Mouse (Mus musculus) MEL (cell line): Measurements from ENCODE around the gene Cry2. TPM values are rescaled to one million over a fixed set of nuclear protein-coding genes. Genes with fewer than 3 reads are reported as not detected.
A peak's percentile ranks its signal among the peaks of the same experiment; 100 is the strongest.

Source experiments
- DNase-seq: peaks from one replicate; pipeline ENCODE4 v3.0.0; 2011; ENCODE audit warnings: low read depth, low spot score
- H3K27ac ChIP-seq: 2 replicates; pipeline ENCODE4 v1.5.1; 2012; ENCODE audit warnings: low read depth, mild to moderate bottlenecking, control low read depth, low read length, moderate library complexity; ENCODE audit not compliant: control insufficient read depth
- H3K27me3 ChIP-seq, 2 experiments: fragments of 150-350 bp in 1 of 2; sonication (generic) in 1 of 2; 2 replicates each; pipeline ENCODE4 v1.6.1; 2012; ENCODE audit warnings: low read length in 2 of 2, mild to moderate bottlenecking in 2 of 2, improper control_type of control experiment in 1 of 2, moderate library complexity in 1 of 2; ENCODE audit not compliant: insufficient read depth in 2 of 2, control insufficient read depth in 1 of 2
- H3K36me3 ChIP-seq, 2 experiments: 2 replicates each; pipeline ENCODE4 v1.6.1; 2012 to 2014; ENCODE audit warnings: low read length in 2 of 2, improper control_type of control experiment in 1 of 2, inconsistent platforms in 1 of 2, mild to moderate bottlenecking in 1 of 2; ENCODE audit not compliant: insufficient read depth in 2 of 2, control insufficient read depth in 1 of 2
- H3K4me1 ChIP-seq, 2 experiments: fragments of 150-350 bp in 1 of 2; sonication (generic) in 1 of 2; 2 replicates each; pipeline ENCODE4 v1.6.1; 2012; ENCODE audit warnings: low read length in 2 of 2, improper control_type of control experiment in 1 of 2, mild to moderate bottlenecking in 1 of 2; ENCODE audit not compliant: insufficient read depth in 2 of 2, control insufficient read depth in 1 of 2
- H3K4me3 ChIP-seq, 2 experiments: fragments of 150-350 bp in 1 of 2; sonication (generic) in 1 of 2; 2 replicates each; pipeline ENCODE4 v1.5.1; 2012; ENCODE audit warnings: low read depth in 2 of 2, low read length in 2 of 2, mild to moderate bottlenecking in 2 of 2, moderate library complexity in 2 of 2, control low read depth in 1 of 2, improper control_type of control experiment in 1 of 2; ENCODE audit not compliant: control insufficient read depth in 1 of 2, insufficient read depth in 1 of 2
- H3K79me2 ChIP-seq: 2 replicates; pipeline ENCODE4 v1.6.1; 2012; ENCODE audit warnings: mild to moderate bottlenecking, low read length, moderate library complexity; ENCODE audit not compliant: control insufficient read depth, poor library complexity, insufficient read depth
- H3K9ac ChIP-seq: 2 replicates; pipeline ENCODE4 v1.6.1; 2012; ENCODE audit warnings: low read depth, mild to moderate bottlenecking, control low read depth, low read length, moderate library complexity; ENCODE audit not compliant: control insufficient read depth, poor library complexity, severe bottlenecking
- H3K9me3 ChIP-seq: fragments of 150-350 bp; sonication (generic); replicated peaks from 2 replicates; pipeline ENCODE4 v1.6.1; 2012; ENCODE audit warnings: mild to moderate bottlenecking, low read length, improper control_type of control experiment, moderate library complexity; ENCODE audit not compliant: insufficient read depth
- CHD1 ChIP-seq: IDR thresholded peaks from 2 replicates; pipeline ENCODE4 v1.6.1; 2012; ENCODE audit warnings: low read depth, mild to moderate bottlenecking, inconsistent platforms, low read length, improper control_type of control experiment
- CHD2 ChIP-seq: IDR thresholded peaks from 2 replicates; pipeline ENCODE4 v1.6.1; 2011; ENCODE audit warnings: low read length, improper control_type of control experiment
- CTCF ChIP-seq, 3 experiments: IDR thresholded peaks in 2 of 3; conservative IDR thresholded peaks in 1 of 3; 2 replicates each; pipeline ENCODE4 v1.5.1; 2011 to 2012; ENCODE audit warnings: low read length in 3 of 3, low read depth in 2 of 3, mild to moderate bottlenecking in 2 of 3, improper control_type of control experiment in 1 of 3, inconsistent platforms in 1 of 3, mixed read lengths in 1 of 3, moderate library complexity in 1 of 3; ENCODE audit not compliant: control insufficient read depth in 1 of 3, insufficient read depth in 1 of 3, poor library complexity in 1 of 3, severe bottlenecking in 1 of 3
- E2F4 ChIP-seq: IDR thresholded peaks from 2 replicates; pipeline ENCODE4 v1.6.1; 2011; ENCODE audit warnings: low read depth, low read length, improper control_type of control experiment, borderline replicate concordance
- ELF1 ChIP-seq: IDR thresholded peaks from 2 replicates; pipeline ENCODE4 v1.6.1; 2014; ENCODE audit warnings: low read depth, mild to moderate bottlenecking, inconsistent platforms, low read length, improper control_type of control experiment, moderate library complexity
- GATA1 ChIP-seq: IDR thresholded peaks from 2 replicates; pipeline ENCODE4 v1.6.1; 2011; ENCODE audit warnings: low read depth, low read length, improper control_type of control experiment
- HCFC1 ChIP-seq: IDR thresholded peaks from 2 replicates; pipeline ENCODE4 v1.6.1; 2012; ENCODE audit warnings: low read depth, mild to moderate bottlenecking, inconsistent platforms, low read length, improper control_type of control experiment, moderate library complexity
- KAT2A ChIP-seq: conservative IDR thresholded peaks from 2 replicates; pipeline ENCODE4 v1.6.1; 2012; ENCODE audit warnings: low read depth, low read length, improper control_type of control experiment, inconsistent platforms
- MAX ChIP-seq: IDR thresholded peaks from 2 replicates; pipeline ENCODE4 v1.6.1; 2011; ENCODE audit warnings: low read length, improper control_type of control experiment
- MEF2A ChIP-seq: IDR thresholded peaks from 2 replicates; pipeline ENCODE4 v1.6.1; 2014; ENCODE audit warnings: low read depth, mild to moderate bottlenecking, inconsistent platforms, low read length, improper control_type of control experiment; ENCODE audit not compliant: poor library complexity, insufficient replicate concordance, severe bottlenecking; ENCODE audit errors: extremely low read depth
- MXI1 ChIP-seq: IDR thresholded peaks from 2 replicates; pipeline ENCODE4 v1.6.1; 2011; ENCODE audit warnings: mild to moderate bottlenecking, low read depth, low read length, improper control_type of control experiment
- MYC ChIP-seq: IDR thresholded peaks from 2 replicates; pipeline ENCODE4 v1.6.1; 2011; ENCODE audit warnings: low read depth, mild to moderate bottlenecking, low read length, improper control_type of control experiment, moderate library complexity
- NRF1 ChIP-seq: IDR thresholded peaks from 2 replicates; pipeline ENCODE4 v1.6.1; 2014; ENCODE audit warnings: low read depth, mild to moderate bottlenecking, inconsistent platforms, low read length, improper control_type of control experiment, moderate library complexity; ENCODE audit not compliant: poor library complexity, insufficient read depth, severe bottlenecking
- POLR2A ChIP-seq, 2 experiments: IDR thresholded peaks; 2 replicates each; pipeline ENCODE4 v1.6.1; 2011 to 2012; ENCODE audit warnings: low read length in 2 of 2, mild to moderate bottlenecking in 2 of 2, control low read depth in 1 of 2, improper control_type of control experiment in 1 of 2, low read depth in 1 of 2, moderate library complexity in 1 of 2; ENCODE audit not compliant: control insufficient read depth in 1 of 2, insufficient read depth in 1 of 2, poor library complexity in 1 of 2
- POLR2AphosphoS2 ChIP-seq: IDR thresholded peaks from 2 replicates; pipeline ENCODE4 v1.6.1; 2011; ENCODE audit warnings: low read length, improper control_type of control experiment
- POLR2AphosphoS5 ChIP-seq: IDR thresholded peaks from 2 replicates; pipeline ENCODE4 v1.6.1; 2012; ENCODE audit warnings: low read depth, borderline replicate concordance, mild to moderate bottlenecking, inconsistent platforms, low read length, moderate library complexity, mixed read lengths
- SIN3A ChIP-seq: IDR thresholded peaks from 2 replicates; pipeline ENCODE4 v1.6.1; 2012; ENCODE audit warnings: low read length, improper control_type of control experiment, inconsistent platforms
- SMC3 ChIP-seq: IDR thresholded peaks from 2 replicates; pipeline ENCODE4 v1.6.1; 2011; ENCODE audit warnings: low read depth, low read length, improper control_type of control experiment
- TBP ChIP-seq: IDR thresholded peaks from 2 replicates; pipeline ENCODE4 v1.8.0; 2011; ENCODE audit warnings: low read depth, low read length, improper control_type of control experiment
- USF1 ChIP-seq: IDR thresholded peaks from 2 replicates; pipeline ENCODE4 v1.6.1; 2014; ENCODE audit warnings: low read depth, mild to moderate bottlenecking, inconsistent platforms, low read length, improper control_type of control experiment, moderate library complexity
- ZC3H11A ChIP-seq: IDR thresholded peaks from 2 replicates; pipeline ENCODE4 v1.6.1; 2012; ENCODE audit warnings: low read depth, mild to moderate bottlenecking, inconsistent platforms, low read length, improper control_type of control experiment
- ZMIZ1 ChIP-seq: IDR thresholded peaks from 2 replicates; pipeline ENCODE4 v1.6.1; 2012; ENCODE audit warnings: low read depth, mild to moderate bottlenecking, inconsistent platforms, low read length, improper control_type of control experiment, moderate library complexity
- polyA plus RNA-seq, 2 experiments: library from polyadenylated mRNA; stranded (reverse) in 1 of 2; unstranded in 1 of 2; fragments of >175 nt in 1 of 2; fragments of >200 nt in 1 of 2; gene quantifications; 2 replicates each; pipeline versions ENCODE4 v1.2.1 to v1.2.4; 2012; ENCODE audit warnings: low replicate concordance in 2 of 2, low read depth in 1 of 2; ENCODE audit not compliant: insufficient read length in 2 of 2, insufficient read depth in 1 of 2, missing spikeins in 1 of 2
- total RNA-seq: library from RNA; depleted of rRNA; stranded (reverse); fragments of 300-350 nt; gene quantifications from 2 replicates; pipeline ENCODE4 v1.2.3, GENCODE M21; 2012

The Cry2 gene
- total and polyA plus RNA-seq, 3 experiments, result 13.3 to 36.2 TPM; not detected in 1

DNA sequence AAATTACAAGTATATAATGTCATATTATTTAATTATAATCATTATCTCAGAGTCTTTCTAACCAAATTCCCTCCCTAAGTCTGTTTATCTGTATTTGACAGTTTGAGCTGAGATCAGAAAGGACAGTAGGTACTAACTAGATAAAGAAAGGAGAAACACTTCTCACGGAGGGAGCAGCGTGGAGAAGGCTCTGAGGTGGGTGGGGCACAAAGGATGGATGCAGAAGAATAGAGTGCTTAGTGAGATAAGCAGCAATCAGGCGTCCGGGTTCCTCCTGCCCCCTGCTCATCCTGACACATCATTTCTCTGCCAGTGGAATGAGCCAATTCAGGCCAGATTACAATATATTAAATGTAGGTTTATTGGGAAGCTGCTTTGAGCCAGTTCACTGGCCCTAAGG lies 10.5 kb upstream of the Cry2 start (continued):
- no peak for TF ChIP-seq CHD1
- TF ChIP-seq POLR2AphosphoS2, result no peak
- peak; percentile 91 for TF ChIP-seq MYC
- no peak for TF ChIP-seq NRF1
- TF ChIP-seq POLR2AphosphoS5, result no peak
- no peak for TF ChIP-seq ZMIZ1
- TF ChIP-seq HCFC1, result 0 out of 2 replicates have a peak, but pooled peaks have one; percentile 25
- peak; percentile 95 for TF ChIP-seq SIN3A
- TF ChIP-seq SMC3, result no peak
- TF ChIP-seq USF1, result no peak
- peak; percentile 99 for TF ChIP-seq GATA1
- no peak for TF ChIP-seq E2F4
- TF ChIP-seq MAX, result peak; percentile 73
- TF ChIP-seq CTCF (IDR thresholded peaks at IDR 0.05 in 2 of 3, conservative IDR thresholded peaks at IDR 0.05 in 1 of 3; ENCODE audit: control insufficient read depth in 1 of 3, insufficient read depth in 1 of 3, low read depth in 2 of 3, low read length in 3 of 3, poor library complexity in 1 of 3, severe bottlenecking in 1 of 3), result no peak
- TF ChIP-seq, all 39 proteins: peak for 18

DNA sequence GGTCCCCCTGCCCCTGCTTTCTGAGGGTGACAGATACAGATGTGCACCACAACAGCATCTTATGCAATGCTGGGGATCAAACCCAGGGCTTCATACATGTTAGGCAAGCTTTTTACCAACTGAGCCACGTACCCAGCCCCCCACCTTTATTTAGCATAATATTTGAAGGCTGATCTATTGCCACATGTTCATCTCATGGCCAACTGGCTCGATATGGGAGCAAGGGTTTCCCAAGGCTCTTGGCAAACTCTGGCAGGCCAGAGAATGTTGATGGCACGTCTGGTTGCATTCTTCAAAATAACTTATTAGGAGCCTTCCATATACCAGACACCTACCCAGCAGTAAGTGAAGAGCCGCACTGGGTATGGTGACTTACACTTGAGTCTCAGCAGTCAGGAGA lies 9.5 kb upstream of the Cry2 start:
- H3K4me1 ChIP-seq, result peaks cover 20 to 59% of the 10 kb centered on the region in 2 experiments
- H3K9ac ChIP-seq, result no peak overlapping the region
- peaks cover 0 to 45% of the 10 kb centered on the region in 2 experiments; a peak in 2 of 4 replicates for H3K36me3 ChIP-seq
- no peaks in the 10 kb centered on the region for H3K27me3 ChIP-seq
- H3K79me2 ChIP-seq, result no peaks in the 10 kb centered on the region
- TF ChIP-seq TBP (no peak), POLR2AphosphoS2 (no peak), KAT2A (no peak), ELF1 (no peak), ZC3H11A (no peak)
- peak overlapping the region; percentile 75 for H3K27ac ChIP-seq
- no peaks in the 10 kb centered on the region for H3K9me3 ChIP-seq
- H3K4me3 ChIP-seq, result no peak overlapping the region
- DNase-seq, result no peak

- H3K27ac ChIP-seq, result no peak overlapping the region
- H3K9me3 ChIP-seq, result no peaks in the 10 kb centered on the region
- no peak overlapping the region for H3K9ac ChIP-seq
- no peak overlapping the region for H3K4me3 ChIP-seq
- no peaks in the 10 kb centered on the region for H3K27me3 ChIP-seq
- peaks cover 0 to 48% of the 10 kb centered on the region in 2 experiments; a peak in 2 of 4 replicates for H3K36me3 ChIP-seq
- H3K4me1 ChIP-seq, result peaks cover 20 to 61% of the 10 kb centered on the region in 2 experiments
- no peaks in the 10 kb centered on the region for H3K79me2 ChIP-seq
- no peak for TF ChIP-seq TBP
- no peak for TF ChIP-seq CHD2
- TF ChIP-seq MXI1, result no peak
- TF ChIP-seq MEF2A, result no peak
- no peak for TF ChIP-seq POLR2A (IDR thresholded peaks at IDR 0.05; ENCODE audit: control insufficient read depth in 1 of 2, insufficient read depth in 1 of 2, low read depth in 1 of 2, low read length in 2 of 2, poor library complexity in 1 of 2)
- no peak for TF ChIP-seq ELF1
- TF ChIP-seq ZC3H11A, result no peak
- no peak for TF ChIP-seq MYC
- no peak for TF ChIP-seq CHD1
- TF ChIP-seq E2F4, result no peak
- peak; percentile 49 for DNase-seq
These were observed 8.7 kb upstream of the Cry2 start for GRCm38 (mm10) chr2:92442419-92443001.
